8 mouse cellular contexts compared by ENCODE assay signal in genomic region chr17:84878316-84878715, GRCm38 (mm10).
DNase-seq lines count a peak whose midpoint lies in the region; ATAC-seq and TF ChIP-seq lines count a peak whose summit lies in the region.

No protein-coding gene starts in this region.

- no peak overlapping the region for H3K27ac ChIP-seq in hindbrain, embryonic 13.5 days
- no peak overlapping the region for H3K27ac ChIP-seq in hindbrain, embryonic 12.5 days
- H3K27ac ChIP-seq in cortical plate, adult 2 months (ENCODE audit: insufficient read depth, low read length), result peak overlapping the region; percentile 59; the same call in 1 of the 2 replicates
- H3K27ac ChIP-seq in hindbrain, embryonic 16.5 days (ENCODE audit: low read depth, low read length), result no peak overlapping the region
- no peak overlapping the region for H3K27ac ChIP-seq in midbrain, embryonic 16.5 days (ENCODE audit: low read length)

- no peak overlapping the region for H3K9ac ChIP-seq in hindbrain, embryonic 13.5 days
- H3K9ac ChIP-seq in hindbrain, embryonic 12.5 days, result no peak overlapping the region
- H3K9ac ChIP-seq in hindbrain, embryonic 16.5 days (ENCODE audit: low read depth, low read length), result no peak overlapping the region
- no peak overlapping the region for H3K9ac ChIP-seq in midbrain, embryonic 16.5 days (ENCODE audit: low read depth, low read length)

- TF ChIP-seq POLR2A in cortical plate, adult 2 months (IDR thresholded peaks at IDR 0.05; ENCODE audit: extremely low read depth, insufficient read depth, low read length), result no peak

- no peaks in the 10 kb centered on the region for H3K27me3 ChIP-seq in hindbrain, embryonic 13.5 days
- H3K27me3 ChIP-seq in hindbrain, embryonic 12.5 days, result no peaks in the 10 kb centered on the region
- no peaks in the 10 kb centered on the region for H3K27me3 ChIP-seq in hindbrain, embryonic 16.5 days (replicated peaks; ENCODE audit: control insufficient read depth, insufficient read depth, low read length)
- H3K27me3 ChIP-seq in midbrain, embryonic 16.5 days (ENCODE audit: control insufficient read depth, insufficient read depth, low read depth, low read length), result no peaks in the 10 kb centered on the region

- TF ChIP-seq CTCF in cortical plate, adult 2 months (IDR thresholded peaks at IDR 0.05; ENCODE audit: extremely low read depth, insufficient read depth, low read length), result no peak

- no peak for DNase-seq in layer of hippocampus, postnatal 14 days (ENCODE audit: low spot score in 2 of 2)
- DNase-seq in cerebellum, postnatal 14 days, result no peak
- DNase-seq in thymus, postnatal 10 days (ENCODE audit: low spot score in 2 of 2), result no peak

- 88% methylated on average over 5 of the region's 5 CpGs for WGBS in hindbrain, embryonic 13.5 days
- 91% methylated on average over 5 of the region's 5 CpGs for WGBS in hindbrain, embryonic 12.5 days
- 90% methylated on average over 5 of the region's 5 CpGs for WGBS in hindbrain, embryonic 16.5 days
- WGBS in midbrain, embryonic 16.5 days, result 89% methylated on average over 5 of the region's 5 CpGs

- no peak for ATAC-seq in hindbrain, embryonic 13.5 days (ENCODE audit: low FRiP score)
- no peak for ATAC-seq in hindbrain, embryonic 12.5 days (ENCODE audit: low FRiP score)
- no peak for ATAC-seq in hindbrain, embryonic 16.5 days
- no peak for ATAC-seq in midbrain, embryonic 16.5 days

- H3K9me3 ChIP-seq in hindbrain, embryonic 13.5 days, result no peaks in the 10 kb centered on the region
- H3K9me3 ChIP-seq in hindbrain, embryonic 12.5 days (replicated peaks), result no peaks in the 10 kb centered on the region
- H3K9me3 ChIP-seq in hindbrain, embryonic 16.5 days (ENCODE audit: control insufficient read depth, low read length), result no peaks in the 10 kb centered on the region
- H3K9me3 ChIP-seq in midbrain, embryonic 16.5 days (replicated peaks; ENCODE audit: control insufficient read depth, low read length, poor library complexity, severe bottlenecking), result no peaks in the 10 kb centered on the region

- no peaks in the 10 kb centered on the region for H3K4me1 ChIP-seq in hindbrain, embryonic 13.5 days (replicated peaks)
- H3K4me1 ChIP-seq in hindbrain, embryonic 12.5 days, result no peaks in the 10 kb centered on the region
- H3K4me1 ChIP-seq in cortical plate, adult 2 months (ENCODE audit: control insufficient read depth, insufficient read depth, low read length), result no peaks in the 10 kb centered on the region
- H3K4me1 ChIP-seq in hindbrain, embryonic 16.5 days (ENCODE audit: control insufficient read depth, insufficient read depth, low read depth, low read length), result no peaks in the 10 kb centered on the region
- peaks cover 5% of the 10 kb centered on the region for H3K4me1 ChIP-seq in midbrain, embryonic 16.5 days (ENCODE audit: control insufficient read depth, insufficient read depth, low read length)

- H3K4me2 ChIP-seq in hindbrain, embryonic 13.5 days, result peak overlapping the region; percentile 40
- no peak overlapping the region for H3K4me2 ChIP-seq in hindbrain, embryonic 12.5 days (replicated peaks)
- H3K4me2 ChIP-seq in hindbrain, embryonic 16.5 days (ENCODE audit: low read length), result peak overlapping the region; percentile 39
- H3K4me2 ChIP-seq in midbrain, embryonic 16.5 days (ENCODE audit: low read length), result peak overlapping the region; percentile 52; the same call in 1 of the 2 replicates

- H3K36me3 ChIP-seq in hindbrain, embryonic 13.5 days, result no peaks in the 10 kb centered on the region
- H3K36me3 ChIP-seq in hindbrain, embryonic 12.5 days, result no peaks in the 10 kb centered on the region
- H3K36me3 ChIP-seq in hindbrain, embryonic 16.5 days (ENCODE audit: control insufficient read depth, insufficient read depth, low read length), result no peaks in the 10 kb centered on the region
- H3K36me3 ChIP-seq in midbrain, embryonic 16.5 days (ENCODE audit: control insufficient read depth, insufficient read depth, low read length), result no peaks in the 10 kb centered on the region

- no peak overlapping the region for H3K4me3 ChIP-seq in hindbrain, embryonic 13.5 days
- no peak overlapping the region for H3K4me3 ChIP-seq in hindbrain, embryonic 12.5 days
- no peak overlapping the region for H3K4me3 ChIP-seq in cortical plate, adult 2 months (ENCODE audit: insufficient read depth, low read length)
- H3K4me3 ChIP-seq in hindbrain, embryonic 16.5 days (ENCODE audit: low read length), result no peak overlapping the region
- no peak overlapping the region for H3K4me3 ChIP-seq in midbrain, embryonic 16.5 days (ENCODE audit: low read depth, low read length)
